Mouse (Mus musculus): Measurements from ENCODE around the gene Prr36. TPM values are rescaled to one million over a fixed set of nuclear protein-coding genes. Genes with fewer than 3 reads are reported as not detected.

The Prr36 gene
- polyA plus RNA-seq, 1 experiment from 2014 or later: 0.12 TPM

GRCm38 (mm10) chr8:4192807-4193587 is 24.3 kb downstream of the Prr36 start:
- no peak overlapping the region for H3K27ac ChIP-seq (ENCODE audit: low read depth)
- H3K27me3 ChIP-seq (ENCODE audit: insufficient read depth, low read length): no peaks in the 10 kb centered on the region
- H3K9ac ChIP-seq (replicated peaks): no peak overlapping the region
- no peak overlapping the region for H3K4me3 ChIP-seq (ENCODE audit: low read depth, low read length)
- DNase-seq: peak; percentile 90
- no peak for TF ChIP-seq EP300 (IDR thresholded peaks at IDR 0.05; ENCODE audit: low read depth)
- TF ChIP-seq CTCF (IDR thresholded peaks at IDR 0.05; ENCODE audit: low read depth): peak; percentile 94
- 15% methylated on average over 18 of the region's 18 CpGs for WGBS (ENCODE audit: insufficient replicate concordance)
- H3K4me2 ChIP-seq (ENCODE audit: low read depth, low read length): peak overlapping the region; percentile 31; the same call in 1 of the 2 replicates
- peak; percentile 79 for ATAC-seq
- H3K4me1 ChIP-seq (ENCODE audit: insufficient read depth): peaks cover 19% of the 10 kb centered on the region
- 0 out of 2 replicates have a peak, but pooled peaks cover 3% of the 10 kb centered on the region for H3K36me3 ChIP-seq (replicated peaks; ENCODE audit: insufficient read depth, low read length)
- no peaks in the 10 kb centered on the region for H3K9me3 ChIP-seq (ENCODE audit: low read length)

GRCm38 (mm10) chr8:4192305-4192704 is 25.0 kb downstream of the Prr36 start:
- Histone ChIP-seq H3K9ac (replicated peaks) (no peak overlapping the region), H3K27me3 (ENCODE audit: insufficient read depth, low read length) (no peaks in the 10 kb centered on the region), H3K4me1 (ENCODE audit: insufficient read depth) (peaks cover 19% of the 10 kb centered on the region), H3K36me3 (replicated peaks; ENCODE audit: insufficient read depth, low read length) (0 out of 2 replicates have a peak, but pooled peaks cover 3% of the 10 kb centered on the region), H3K9me3 (ENCODE audit: low read length) (no peaks in the 10 kb centered on the region), H3K27ac (ENCODE audit: low read depth) (no peak overlapping the region), H3K4me2 (ENCODE audit: low read depth, low read length) (no peak overlapping the region), H3K4me3 (ENCODE audit: low read depth, low read length) (no peak overlapping the region)
- no peak for TF ChIP-seq EP300 (IDR thresholded peaks at IDR 0.05; ENCODE audit: low read depth)
- no peak for TF ChIP-seq CTCF (IDR thresholded peaks at IDR 0.05; ENCODE audit: low read depth)
- 71% methylated on average over 5 of the region's 5 CpGs for WGBS (ENCODE audit: insufficient replicate concordance)
- DNase-seq (no peak), ATAC-seq (no peak)

- DNase-seq (peak; percentile 38), ATAC-seq (peak; percentile 81)
- TF ChIP-seq EP300 (IDR thresholded peaks at IDR 0.05; ENCODE audit: low read depth) (no peak), CTCF (IDR thresholded peaks at IDR 0.05; ENCODE audit: low read depth) (no peak)
- Histone ChIP-seq H3K9me3 (ENCODE audit: low read length) (no peaks in the 10 kb centered on the region), H3K4me2 (ENCODE audit: low read depth, low read length) (no peak overlapping the region; the same call in 1 of the 2 replicates), H3K4me3 (ENCODE audit: low read depth, low read length) (no peak overlapping the region), H3K27ac (ENCODE audit: low read depth) (peak overlapping the region; percentile 55; the same call in 1 of the 2 replicates), H3K36me3 (replicated peaks; ENCODE audit: insufficient read depth, low read length) (0 out of 2 replicates have a peak, but pooled peaks cover 3% of the 10 kb centered on the region), H3K4me1 (ENCODE audit: insufficient read depth) (peaks cover 24% of the 10 kb centered on the region), H3K9ac (replicated peaks) (peak overlapping the region; percentile 34), H3K27me3 (ENCODE audit: insufficient read depth, low read length) (no peaks in the 10 kb centered on the region)
- WGBS (ENCODE audit: insufficient replicate concordance): 40% methylated on average over 3 of the region's 3 CpGs
Observed at GRCm38 (mm10) chr8:4189031-4189722, 28.1 kb downstream of the Prr36 start.

GRCm38 (mm10) chr8:4188605-4189004 is 28.7 kb downstream of the Prr36 start:
- Histone ChIP-seq H3K9ac (replicated peaks) (no peak overlapping the region), H3K9me3 (ENCODE audit: low read length) (no peaks in the 10 kb centered on the region), H3K4me3 (ENCODE audit: low read depth, low read length) (no peak overlapping the region), H3K36me3 (replicated peaks; ENCODE audit: insufficient read depth, low read length) (0 out of 2 replicates have a peak, but pooled peaks cover 3% of the 10 kb centered on the region), H3K27ac (ENCODE audit: low read depth) (peak overlapping the region; percentile 55; the same call in 1 of the 2 replicates), H3K4me2 (ENCODE audit: low read depth, low read length) (no peak overlapping the region), H3K4me1 (ENCODE audit: insufficient read depth) (peaks cover 24% of the 10 kb centered on the region), H3K27me3 (ENCODE audit: insufficient read depth, low read length) (no peaks in the 10 kb centered on the region)
- no peak for DNase-seq
- TF ChIP-seq EP300 (IDR thresholded peaks at IDR 0.05; ENCODE audit: low read depth) (no peak), CTCF (IDR thresholded peaks at IDR 0.05; ENCODE audit: low read depth) (no peak)
- peak; percentile 24 for ATAC-seq

- ATAC-seq (peak; percentile 83), DNase-seq (no peak)
- Histone ChIP-seq H3K36me3 (replicated peaks; ENCODE audit: insufficient read depth, low read length) (0 out of 2 replicates have a peak, but pooled peaks cover 3% of the 10 kb centered on the region), H3K9me3 (ENCODE audit: low read length) (no peaks in the 10 kb centered on the region), H3K27ac (ENCODE audit: low read depth) (peak overlapping the region; percentile 58), H3K4me2 (ENCODE audit: low read depth, low read length) (no peak overlapping the region), H3K27me3 (ENCODE audit: insufficient read depth, low read length) (no peaks in the 10 kb centered on the region), H3K4me1 (ENCODE audit: insufficient read depth) (peaks cover 16% of the 10 kb centered on the region), H3K9ac (replicated peaks) (no peak overlapping the region), H3K4me3 (ENCODE audit: low read depth, low read length) (no peak overlapping the region)
- WGBS (ENCODE audit: insufficient replicate concordance): 66% methylated on average over 2 of the region's 2 CpGs
- TF ChIP-seq EP300 (IDR thresholded peaks at IDR 0.05; ENCODE audit: low read depth): peak; percentile 9; the same call in 1 of the 2 replicates
- no peak for TF ChIP-seq CTCF (IDR thresholded peaks at IDR 0.05; ENCODE audit: low read depth)
Observed at GRCm38 (mm10) chr8:4186151-4186550, 31.1 kb downstream of the Prr36 start.

- Histone ChIP-seq H3K4me3 (ENCODE audit: low read depth, low read length) (no peak overlapping the region), H3K4me2 (ENCODE audit: low read depth, low read length) (no peak overlapping the region), H3K36me3 (replicated peaks; ENCODE audit: insufficient read depth, low read length) (0 out of 2 replicates have a peak, but pooled peaks cover 3% of the 10 kb centered on the region), H3K27me3 (ENCODE audit: insufficient read depth, low read length) (no peaks in the 10 kb centered on the region), H3K9me3 (ENCODE audit: low read length) (no peaks in the 10 kb centered on the region), H3K9ac (replicated peaks) (no peak overlapping the region), H3K4me1 (ENCODE audit: insufficient read depth) (peaks cover 7% of the 10 kb centered on the region), H3K27ac (ENCODE audit: low read depth) (no peak overlapping the region)
- no peak for TF ChIP-seq CTCF (IDR thresholded peaks at IDR 0.05; ENCODE audit: low read depth)
- no peak for TF ChIP-seq EP300 (IDR thresholded peaks at IDR 0.05; ENCODE audit: low read depth)
- ATAC-seq (no peak), DNase-seq (no peak)
- WGBS (ENCODE audit: insufficient replicate concordance): 80% methylated on average over 8 of the region's 8 CpGs
Observed at GRCm38 (mm10) chr8:4183409-4183808, 33.9 kb downstream of the Prr36 start.
